Comparison of ENCODE assay signal across 8 mouse cellular contexts in the genomic region with DNA sequence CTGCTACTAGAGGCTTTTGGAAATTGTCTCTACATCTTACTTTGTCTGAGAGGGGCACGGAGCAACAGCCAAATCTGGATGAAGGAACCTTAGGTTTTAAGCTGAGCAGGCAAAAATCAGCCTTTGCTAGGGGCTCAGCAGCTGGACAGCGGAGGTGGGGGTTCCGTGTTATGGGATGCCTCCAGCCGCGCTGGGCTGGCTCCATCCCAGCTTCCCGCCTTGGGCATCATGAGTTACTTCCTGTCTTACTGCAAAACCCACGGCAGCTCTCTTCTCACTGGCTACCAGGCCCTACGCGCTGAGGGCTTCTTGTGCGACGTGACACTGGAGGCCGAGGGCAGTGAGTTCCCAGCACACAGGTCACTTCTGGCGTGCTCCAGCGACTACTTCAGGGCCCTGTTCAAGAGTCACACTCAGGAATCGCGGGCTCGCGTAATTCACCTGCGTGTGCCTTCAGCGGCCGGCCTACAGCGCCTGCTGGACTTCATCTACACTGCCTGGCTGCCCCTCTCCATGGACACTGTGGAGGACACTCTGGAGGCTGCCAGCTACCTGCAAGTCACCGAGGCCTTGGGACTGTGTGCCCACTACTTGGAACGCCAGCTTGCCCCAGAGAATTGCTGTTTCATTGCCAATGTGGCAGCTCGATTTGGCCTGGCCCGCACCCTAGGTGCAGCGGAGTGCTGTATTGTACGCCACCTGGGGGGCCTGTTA. TPM values are rescaled to one million over a fixed set of nuclear protein-coding genes. Genes with fewer than 3 reads are reported as not detected.
DNase-seq lines count a peak whose midpoint lies in the region; ATAC-seq and TF ChIP-seq lines count a peak whose summit lies in the region.
"Had no signal": no experiment of that assay in that cellular context is flagged by ENCODE, and none has a peak within 500 bp of the region (broad histone marks: within the 10 kb centered on the region; RNA-seq: fewer than 3 reads in every experiment).

A gene (plus strand): TSS at position 229 of the 714 bp plus-strand sequence.

- no peak for TF ChIP-seq POLR2A in ES-Bruce4 (IDR thresholded peaks at IDR 0.05; ENCODE audit: insufficient read depth, low read length)

- H3K27ac ChIP-seq in ES-Bruce4 (ENCODE audit: insufficient read depth, low read length): peak within 1 kb of the TSS; percentile 81
- H3K27ac ChIP-seq in ES-E14 (ENCODE audit: insufficient read depth, low read depth, low read length, poor library complexity, severe bottlenecking): 0 out of 2 replicates have a peak within 1 kb of the TSS, but pooled peaks have one; percentile 8
- no peak within 1 kb of the TSS for H3K27ac ChIP-seq in embryonic facial prominence, embryonic 15.5 days (replicated peaks)
- no peak within 1 kb of the TSS for H3K27ac ChIP-seq in hindbrain, embryonic 13.5 days
- no peak within 1 kb of the TSS for H3K27ac ChIP-seq in midbrain, embryonic 14.5 days (replicated peaks; ENCODE audit: low read depth, low read length)

- no peaks in the 10 kb centered on the region for H3K9me3 ChIP-seq in ES-Bruce4 (replicated peaks; ENCODE audit: control insufficient read depth, insufficient read depth, low read length, poor library complexity, severe bottlenecking)
- no peaks in the 10 kb centered on the region for H3K9me3 ChIP-seq in ES-E14 (ENCODE audit: control insufficient read depth, insufficient read depth, low read depth, low read length)
- no peaks in the 10 kb centered on the region for H3K9me3 ChIP-seq in embryonic facial prominence, embryonic 15.5 days (replicated peaks)
- no peaks in the 10 kb centered on the region for H3K9me3 ChIP-seq in hindbrain, embryonic 13.5 days
- no peaks in the 10 kb centered on the region for H3K9me3 ChIP-seq in midbrain, embryonic 14.5 days (ENCODE audit: control insufficient read depth, low read length)

- H3K36me3 ChIP-seq in ES-Bruce4 (ENCODE audit: control insufficient read depth, insufficient read depth, low read length, poor library complexity, severe bottlenecking) (no peaks in the 10 kb centered on the region), ES-E14 (ENCODE audit: control insufficient read depth, insufficient read depth, low read length, poor library complexity, severe bottlenecking) (no peaks in the 10 kb centered on the region)
- H3K36me3 ChIP-seq in embryonic facial prominence, embryonic 15.5 days: no peaks in the 10 kb centered on the region
- no peaks in the 10 kb centered on the region for H3K36me3 ChIP-seq in hindbrain, embryonic 13.5 days
- no peaks in the 10 kb centered on the region for H3K36me3 ChIP-seq in midbrain, embryonic 14.5 days (ENCODE audit: control insufficient read depth, insufficient read depth, low read length)

- in situ Hi-C loops in ES-E14 (cut with MboI; ENCODE audit: low sequenced_read_pairs in 2 of 2, unreplicated experiment in 2 of 2): no loop called here

- no peaks in the 10 kb centered on the region for H3K27me3 ChIP-seq in ES-Bruce4 (ENCODE audit: control insufficient read depth, insufficient read depth, low read length, poor library complexity, severe bottlenecking)
- peaks cover 14% of the 10 kb centered on the region for H3K27me3 ChIP-seq in embryonic facial prominence, embryonic 15.5 days
- peaks cover 21% of the 10 kb centered on the region; the same call in 1 of the 2 replicates for H3K27me3 ChIP-seq in hindbrain, embryonic 13.5 days
- no peaks in the 10 kb centered on the region for H3K27me3 ChIP-seq in midbrain, embryonic 14.5 days (ENCODE audit: control insufficient read depth, insufficient read depth, low read length)

- no peak for ATAC-seq in embryonic facial prominence, embryonic 15.5 days (ENCODE audit: insufficient number of reproducible peaks, low FRiP score, low TSS enrichment, low read depth)
- peak; percentile 57; the same call in 1 of the 2 replicates for ATAC-seq in hindbrain, embryonic 13.5 days (ENCODE audit: low FRiP score)
- ATAC-seq in midbrain, embryonic 14.5 days (ENCODE audit: low FRiP score, low TSS enrichment): peak; percentile 59; the same call in 1 of the 2 replicates

- TF ChIP-seq EP300 in ES-Bruce4 (IDR thresholded peaks at IDR 0.05; ENCODE audit: insufficient read depth, low read depth, low read length): no peak

- H3K4me1 ChIP-seq in ES-Bruce4 (ENCODE audit: control insufficient read depth, insufficient read depth, low read length): peaks cover 7% of the 10 kb centered on the region
- peaks cover 9 to 14% of the 10 kb centered on the region in 2 experiments for H3K4me1 ChIP-seq in ES-E14 (ENCODE audit: control insufficient read depth in 2 of 2, insufficient read depth in 2 of 2, low read length in 2 of 2, poor library complexity in 1 of 2)
- 0 out of 2 replicates have a peak, but pooled peaks cover 3% of the 10 kb centered on the region for H3K4me1 ChIP-seq in embryonic facial prominence, embryonic 15.5 days
- H3K4me1 ChIP-seq in hindbrain, embryonic 13.5 days (replicated peaks): peaks cover 7% of the 10 kb centered on the region
- no peaks in the 10 kb centered on the region for H3K4me1 ChIP-seq in midbrain, embryonic 14.5 days (ENCODE audit: control insufficient read depth, insufficient read depth, low read length)

- H3K9ac ChIP-seq in ES-Bruce4 (ENCODE audit: low read depth, poor library complexity, severe bottlenecking): peak within 1 kb of the TSS; percentile 57
- peak within 1 kb of the TSS; percentile 58 for H3K9ac ChIP-seq in ES-E14 (ENCODE audit: insufficient read depth, low read depth, low read length, poor library complexity, severe bottlenecking)
- no peak within 1 kb of the TSS for H3K9ac ChIP-seq in embryonic facial prominence, embryonic 15.5 days
- peak within 1 kb of the TSS; percentile 46 for H3K9ac ChIP-seq in hindbrain, embryonic 13.5 days
- H3K9ac ChIP-seq in midbrain, embryonic 14.5 days (replicated peaks; ENCODE audit: low read length): no peak within 1 kb of the TSS; the same call in 1 of the 2 replicates

- H3K4me3 ChIP-seq in ES-Bruce4 (ENCODE audit: low read depth, low read length) (peak within 1 kb of the TSS; percentile 67), ES-E14 (ENCODE audit: insufficient read depth in 1 of 2, low read depth in 1 of 2, low read length in 2 of 2, poor library complexity in 1 of 2, severe bottlenecking in 1 of 2) (peak within 1 kb of the TSS; percentile 51 to 55)
- peak within 1 kb of the TSS; percentile 26 for H3K4me3 ChIP-seq in embryonic facial prominence, embryonic 15.5 days (replicated peaks)
- peak within 1 kb of the TSS; percentile 27 for H3K4me3 ChIP-seq in hindbrain, embryonic 13.5 days
- peak within 1 kb of the TSS; percentile 18 for H3K4me3 ChIP-seq in midbrain, embryonic 14.5 days (replicated peaks; ENCODE audit: low read depth, low read length)

- WGBS in embryonic facial prominence, embryonic 15.5 days: 44% methylated on average over 28 of the region's 28 CpGs
- WGBS in hindbrain, embryonic 13.5 days: 35% methylated on average over 28 of the region's 28 CpGs
- 37% methylated on average over 28 of the region's 28 CpGs for WGBS in midbrain, embryonic 14.5 days

- no peak for TF ChIP-seq CTCF in ES-Bruce4 (IDR thresholded peaks at IDR 0.05; ENCODE audit: low read depth, low read length)

- DNase-seq in ES-E14 (ENCODE audit: low read depth, low spot score): no peak
- peak; percentile 31 for DNase-seq in midbrain, embryonic 14.5 days
- DNase-seq in layer of hippocampus, adult 11-12 months (ENCODE audit: low spot score): no peak
- no peak for DNase-seq in ovary, postnatal 10 days (ENCODE audit: low spot score)

- peak within 1 kb of the TSS; percentile 56 for H3K4me2 ChIP-seq in embryonic facial prominence, embryonic 15.5 days (replicated peaks)
- peak within 1 kb of the TSS; percentile 54 for H3K4me2 ChIP-seq in hindbrain, embryonic 13.5 days
- peak within 1 kb of the TSS; percentile 51 for H3K4me2 ChIP-seq in midbrain, embryonic 14.5 days (ENCODE audit: low read length)

TF ChIP-seq in ES-E14, 5 proteins besides CTCF, POLR2A, EP300 and RAD21:
- no peak for TF ChIP-seq ZNF384 (IDR thresholded peaks at IDR 0.05; ENCODE audit: low read depth, low read length)
- no peak for TF ChIP-seq HCFC1 (IDR thresholded peaks at IDR 0.05; ENCODE audit: borderline replicate concordance, insufficient read depth, low read length)
- TF ChIP-seq MAFK (IDR thresholded peaks at IDR 0.05; ENCODE audit: insufficient read depth, low read depth, low read length): peak; percentile 95
TF ChIP-seq in ES-E14: peak in this region for 1.

RNA-seq across cellular contexts. Expression of the gene that starts here (rescaled TPM):
- not detected in 2 replicates for polyA plus RNA-seq in ES-Bruce4 (2011; ENCODE audit: insufficient read depth, insufficient read length, low read depth, missing spikeins)
- 1.1 and 1.2 TPM in 2 replicates for total RNA-seq in ES-E14 (2012; rRNA removed)
- 0.64 and 0.93 TPM in 2 replicates for polyA plus RNA-seq in embryonic facial prominence, embryonic 15.5 days (2015; fragmentation: Nextera tagmentation; extraction: Ambion mirVana)
- polyA plus RNA-seq in hindbrain, embryonic 13.5 days (2015; fragmentation: Nextera tagmentation; extraction: Ambion mirVana): 2.1 and 2.6 TPM in 2 replicates
- polyA plus RNA-seq in midbrain, embryonic 14.5 days (2014; fragmentation: Nextera tagmentation; extraction: Ambion mirVana): 1.9 and 2.9 TPM in 2 replicates
- total RNA-seq: neutrophil, adult 5-6 weeks had no signal

Comparison
In these comparisons a context has a peak if more than half of its experiments do, and no peak if none do; other contexts are left out.
1. H3K27ac ChIP-seq: peak in ES-Bruce4 (single experiment) and ES-E14 (single experiment); none in embryonic facial prominence, embryonic 15.5 days (single experiment), hindbrain, embryonic 13.5 days (single experiment) and midbrain, embryonic 14.5 days (single experiment).
2. H3K9ac ChIP-seq: peak in ES-Bruce4 (single experiment), ES-E14 (single experiment) and hindbrain, embryonic 13.5 days (single experiment); none in embryonic facial prominence, embryonic 15.5 days (single experiment) and midbrain, embryonic 14.5 days (single experiment).
3. Peak in every context shown above with its lines, with median percentiles within 50 percentile points of each other: H3K4me3 ChIP-seq and H3K4me2 ChIP-seq.